In genomic region chr12:84284885-84285592, GRCm38 (mm10) we compare ENCODE assay signal across 8 mouse cellular contexts. TPM values are rescaled to one million over a fixed set of nuclear protein-coding genes. Genes with fewer than 3 reads are reported as not detected.
A peak's percentile ranks its signal among the peaks of the same experiment; 100 is the strongest.
DNase-seq lines count a peak whose midpoint lies in the region; ATAC-seq lines count a peak whose summit lies in the region.

TSS of gene Ptgr2 (plus strand) at chr12:84285232.

- peaks cover 4 to 10% of the 10 kb centered on the region in 2 experiments for H3K4me1 ChIP-seq in heart, embryonic 14.5 days (ENCODE audit: control insufficient read depth in 2 of 2, insufficient read depth in 2 of 2, low read length in 2 of 2)
- peaks cover 34% of the 10 kb centered on the region for H3K4me1 ChIP-seq in liver, embryonic 13.5 days (replicated peaks)
- H3K4me1 ChIP-seq in stomach, embryonic 16.5 days (ENCODE audit: control insufficient read depth, insufficient read depth, low read length): 0 out of 2 replicates have a peak, but pooled peaks cover 2% of the 10 kb centered on the region

- ATAC-seq in CD4-positive, CD25-positive, alpha-beta regulatory T cell, adult 4 months: peak; percentile 94
- ATAC-seq in heart, embryonic 14.5 days (ENCODE audit: insufficient number of reproducible peaks, insufficient read depth, low FRiP score, low read depth): peak; percentile 95
- peak; percentile 97 for ATAC-seq in liver, embryonic 13.5 days (ENCODE audit: low read depth)
- peak; percentile 97 for ATAC-seq in stomach, embryonic 16.5 days (ENCODE audit: insufficient read depth, low FRiP score)

- H3K9me3 ChIP-seq in heart, embryonic 14.5 days (ENCODE audit: control insufficient read depth, low read length): no peaks in the 10 kb centered on the region
- H3K9me3 ChIP-seq in liver, embryonic 13.5 days (replicated peaks): no peaks in the 10 kb centered on the region
- H3K9me3 ChIP-seq in stomach, embryonic 16.5 days (replicated peaks; ENCODE audit: control insufficient read depth, low read length): no peaks in the 10 kb centered on the region

- H3K27me3 ChIP-seq in heart, embryonic 14.5 days (ENCODE audit: control insufficient read depth, insufficient read depth, low read length): no peaks in the 10 kb centered on the region
- no peaks in the 10 kb centered on the region for H3K27me3 ChIP-seq in liver, embryonic 13.5 days
- H3K27me3 ChIP-seq in stomach, embryonic 16.5 days (ENCODE audit: control insufficient read depth, insufficient read depth, low read length): no peaks in the 10 kb centered on the region

- peak within 1 kb of the TSS; percentile 81 to 86 for H3K27ac ChIP-seq in heart, embryonic 14.5 days (replicated peaks in 1 of 2; ENCODE audit: control insufficient read depth in 1 of 2, insufficient read depth in 1 of 2, low read depth in 2 of 2, low read length in 2 of 2)
- H3K27ac ChIP-seq in liver, embryonic 13.5 days: peak within 1 kb of the TSS; percentile 80
- H3K27ac ChIP-seq in stomach, embryonic 16.5 days (ENCODE audit: low read length): peak within 1 kb of the TSS; percentile 83

- peak within 1 kb of the TSS; percentile 88 for H3K4me2 ChIP-seq in heart, embryonic 14.5 days (ENCODE audit: low read length)
- H3K4me2 ChIP-seq in liver, embryonic 13.5 days: peak within 1 kb of the TSS; percentile 79
- H3K4me2 ChIP-seq in stomach, embryonic 16.5 days (ENCODE audit: low read depth, low read length): peak within 1 kb of the TSS; percentile 74

- peak; percentile 94 for DNase-seq in c-Kit-negative CD71-positive TER-119-positive erythroid progenitor cells, embryonic 14.5 days (ENCODE audit: low read depth, low spot score)
- peak; percentile 90 for DNase-seq in fibroblast of lung, adult 2 months (ENCODE audit: low read depth)
- DNase-seq in kidney, postnatal 14 days: peak; percentile 96
- DNase-seq in liver, embryonic 13.5 days: peak; percentile 95
- DNase-seq in neural tube, embryonic 10.5 days (ENCODE audit: extremely low spot score, low spot score): peak; percentile 93

- H3K9ac ChIP-seq in heart, embryonic 14.5 days (ENCODE audit: low read length): peak within 1 kb of the TSS; percentile 91
- H3K9ac ChIP-seq in liver, embryonic 13.5 days: peak within 1 kb of the TSS; percentile 79
- H3K9ac ChIP-seq in stomach, embryonic 16.5 days (ENCODE audit: low read length): peak within 1 kb of the TSS; percentile 81

- H3K36me3 ChIP-seq in heart, embryonic 14.5 days (ENCODE audit: control insufficient read depth, insufficient read depth, low read length): peaks cover 3% of the 10 kb centered on the region
- peaks cover 2% of the 10 kb centered on the region; the same call in 1 of the 2 replicates for H3K36me3 ChIP-seq in liver, embryonic 13.5 days
- H3K36me3 ChIP-seq in stomach, embryonic 16.5 days (ENCODE audit: control insufficient read depth, insufficient read depth, low read length): no peaks in the 10 kb centered on the region

- WGBS in heart, embryonic 14.5 days: under 1% methylated on average over 39 of the region's 39 CpGs
- under 1% methylated on average over 39 of the region's 39 CpGs for WGBS in liver, embryonic 13.5 days (ENCODE audit: insufficient replicate concordance)
- WGBS in stomach, embryonic 16.5 days: under 1% methylated on average over 39 of the region's 39 CpGs

- H3K4me3 ChIP-seq in heart, embryonic 14.5 days (ENCODE audit: control insufficient read depth in 1 of 2, insufficient read depth in 1 of 2, low read depth in 1 of 2, low read length in 2 of 2): peak within 1 kb of the TSS; percentile 54 to 69
- H3K4me3 ChIP-seq in liver, embryonic 13.5 days (replicated peaks): peak within 1 kb of the TSS; percentile 68
- peak within 1 kb of the TSS; percentile 62 for H3K4me3 ChIP-seq in stomach, embryonic 16.5 days (replicated peaks; ENCODE audit: low read length)

RNA-seq across cellular contexts. Expression of gene Ptgr2, which starts in this region (rescaled TPM):
- polyA plus RNA-seq in CD4-positive, CD25-positive, alpha-beta regulatory T cell, adult 4 months (2017; shearing (Covaris generic)): 10 to 100 TPM; 50.3 to 52.9 TPM
- 79.0 and 92.4 TPM in 2 replicates for polyA plus RNA-seq in heart, embryonic 14.5 days (2014; fragmentation: Nextera tagmentation; extraction: Ambion mirVana)
- polyA plus RNA-seq in liver, embryonic 13.5 days (2015; fragmentation: Nextera tagmentation; extraction: Ambion mirVana): 29.3 and 36.5 TPM in 2 replicates
- polyA plus RNA-seq in stomach, embryonic 16.5 days (2015; fragmentation: Nextera tagmentation; extraction: Ambion mirVana): 32.0 and 34.5 TPM in 2 replicates

Comparison
In these comparisons a context has a peak if more than half of its experiments do, and no peak if none do; other contexts are left out.
1. Peak in every context shown above with its lines: DNase-seq, ATAC-seq, H3K4me3 ChIP-seq and H3K27ac ChIP-seq.